Mouse (Mus musculus) erythroblast, adult 5-6 weeks (primary cell): Measurements from ENCODE around the gene Rmdn3. TPM values are rescaled to one million over a fixed set of nuclear protein-coding genes. Genes with fewer than 3 reads are reported as not detected.

Experiments used
- ATAC-seq: replicated peaks from 2 replicates; pipeline ENCODE4 v1.8.0; 2016; ENCODE audit warnings: moderate number of reproducible peaks, mild to moderate bottlenecking, moderate TSS enrichment, inconsistent platforms; ENCODE audit not compliant: poor library complexity, low FRiP score, severe bottlenecking
- total RNA-seq, 2 experiments: library from RNA; stranded (forward) in 1 of 2; stranded (reverse) in 1 of 2; fragments of 150-400 nt in 1 of 2; fragments of 200-764, 138-1000 nt in 1 of 2; gene quantifications; 2 replicates each; pipeline versions ENCODE4 v1.2.3 to v1.2.4; 2015 to 2017; ENCODE audit warnings: low replicate concordance in 2 of 2

Rmdn3 gene
- total RNA-seq, 2 experiments from 2014 or later, result 21.7 to 33.2 TPM

GRCm38 (mm10) chr2:119112438-119113112 is 44.3 kb downstream of the Rmdn3 start, which contains the start of gene Rad51:
Rad51 (plus strand) TSS chr2:119112793.
- peak; percentile 96 for ATAC-seq

- ATAC-seq, result no peak
Observed at GRCm38 (mm10) chr2:119111060-119111459, 45.8 kb downstream of the Rmdn3 start.

GRCm38 (mm10) chr2:119108554-119108953 is 48.3 kb downstream of the Rmdn3 start:
- ATAC-seq, result no peak

GRCm38 (mm10) chr2:119106583-119106982 is 50.3 kb downstream of the Rmdn3 start:
- no peak for ATAC-seq

- ATAC-seq, result no peak
Observed at GRCm38 (mm10) chr2:119101552-119101951, 55.3 kb downstream of the Rmdn3 start.

Other genes starting within 250 kb of the Rmdn3 start
- gene Chst14, start 230.5 kb downstream of the Rmdn3 start, total RNA-seq (2015; ENCODE audit: low replicate concordance), result 1.5 and 2.7 TPM in 2 replicates
- 0.43 TPM in 1 of 2 replicates, not detected in the other for gene Chst14, start 230.5 kb downstream of the Rmdn3 start, total RNA-seq (2017; ENCODE audit: low replicate concordance)
- 1.9 and 8.8 TPM in 2 replicates for gene Ccdc32, start 127.6 kb downstream of the Rmdn3 start, total RNA-seq (2015; ENCODE audit: low replicate concordance)
- 4.9 and 7.5 TPM in 2 replicates for gene Ccdc32, start 127.6 kb downstream of the Rmdn3 start, total RNA-seq (2017; ENCODE audit: low replicate concordance)
- 2.9 and 4.0 TPM in 2 replicates for gene Rpusd2, start 122.2 kb downstream of the Rmdn3 start, total RNA-seq (2015; ENCODE audit: low replicate concordance)
- gene Rpusd2, start 122.2 kb downstream of the Rmdn3 start, total RNA-seq (2017; ENCODE audit: low replicate concordance), result 2.3 and 2.5 TPM in 2 replicates
- gene Knl1, start 109.9 kb downstream of the Rmdn3 start, total RNA-seq (2015; ENCODE audit: low replicate concordance), result 25.9 and 29.8 TPM in 2 replicates
- gene Knl1, start 109.9 kb downstream of the Rmdn3 start, total RNA-seq (2017; ENCODE audit: low replicate concordance), result 47.8 and 56.3 TPM in 2 replicates
- 16.1 and 18.8 TPM in 2 replicates for gene Rad51, start 44.2 kb downstream of the Rmdn3 start, total RNA-seq (2015; ENCODE audit: low replicate concordance)
- gene Rad51, start 44.2 kb downstream of the Rmdn3 start, total RNA-seq (2017; ENCODE audit: low replicate concordance), result 14.1 and 29.6 TPM in 2 replicates
- gene Gchfr, start 10.7 kb upstream of the Rmdn3 start, total RNA-seq (2015; ENCODE audit: low replicate concordance), result not detected in 2 replicates
- 1.5 TPM in 1 of 2 replicates, not detected in the other for gene Gchfr, start 10.7 kb upstream of the Rmdn3 start, total RNA-seq (2017; ENCODE audit: low replicate concordance)
- gene Gm14137, start 17.5 kb upstream of the Rmdn3 start, total RNA-seq (2015; ENCODE audit: low replicate concordance), result not detected in 2 replicates
- gene Gm14137, start 17.5 kb upstream of the Rmdn3 start, total RNA-seq (2017; ENCODE audit: low replicate concordance), result not detected in 2 replicates
- 0.58 and 4.2 TPM in 2 replicates for gene Zfyve19, start 51.6 kb upstream of the Rmdn3 start, total RNA-seq (2015; ENCODE audit: low replicate concordance)
- 11.3 and 12.6 TPM in 2 replicates for gene Zfyve19, start 51.6 kb upstream of the Rmdn3 start, total RNA-seq (2017; ENCODE audit: low replicate concordance)
- gene Dnajc17, start 51.8 kb upstream of the Rmdn3 start, total RNA-seq (2015; ENCODE audit: low replicate concordance), result 3.8 and 22.3 TPM in 2 replicates
- 4.5 and 12.4 TPM in 2 replicates for gene Dnajc17, start 51.8 kb upstream of the Rmdn3 start, total RNA-seq (2017; ENCODE audit: low replicate concordance)
- gene Ppp1r14d, start 72.9 kb upstream of the Rmdn3 start, total RNA-seq (2015; ENCODE audit: low replicate concordance), result not detected in 2 replicates
- gene Ppp1r14d, start 72.9 kb upstream of the Rmdn3 start, total RNA-seq (2017; ENCODE audit: low replicate concordance), result not detected in 2 replicates
- not detected in 2 replicates for gene Spint1, start 80.3 kb upstream of the Rmdn3 start, total RNA-seq (2015; ENCODE audit: low replicate concordance)
- not detected in 2 replicates for gene Spint1, start 80.3 kb upstream of the Rmdn3 start, total RNA-seq (2017; ENCODE audit: low replicate concordance)
- gene Rhov, start 114.2 kb upstream of the Rmdn3 start, total RNA-seq (2015; ENCODE audit: low replicate concordance), result not detected in 2 replicates
- gene Rhov, start 114.2 kb upstream of the Rmdn3 start, total RNA-seq (2017; ENCODE audit: low replicate concordance), result not detected in 2 replicates
- gene Vps18, start 131.7 kb upstream of the Rmdn3 start, total RNA-seq (2015; ENCODE audit: low replicate concordance), result 1.2 and 1.7 TPM in 2 replicates
- gene Vps18, start 131.7 kb upstream of the Rmdn3 start, total RNA-seq (2017; ENCODE audit: low replicate concordance), result 3.1 and 3.8 TPM in 2 replicates
- gene Dll4, start 168.8 kb upstream of the Rmdn3 start, total RNA-seq (2015; ENCODE audit: low replicate concordance), result not detected in 2 replicates
- not detected in 2 replicates for gene Dll4, start 168.8 kb upstream of the Rmdn3 start, total RNA-seq (2017; ENCODE audit: low replicate concordance)
- 0.77 TPM in 1 of 2 replicates, not detected in the other for gene Chac1, start 194.2 kb upstream of the Rmdn3 start, total RNA-seq (2015; ENCODE audit: low replicate concordance)
- 0.42 and 1.0 TPM in 2 replicates for gene Chac1, start 194.2 kb upstream of the Rmdn3 start, total RNA-seq (2017; ENCODE audit: low replicate concordance)